Mouse (Mus musculus): ENCODE results near the gene Sphk1. TPM values are rescaled to one million over a fixed set of nuclear protein-coding genes. Genes with fewer than 3 reads are reported as not detected.

Gene Sphk1
- total and polyA plus RNA-seq, 2 experiments from 2014 or later = 1.9 to 2.0 TPM

DNA sequence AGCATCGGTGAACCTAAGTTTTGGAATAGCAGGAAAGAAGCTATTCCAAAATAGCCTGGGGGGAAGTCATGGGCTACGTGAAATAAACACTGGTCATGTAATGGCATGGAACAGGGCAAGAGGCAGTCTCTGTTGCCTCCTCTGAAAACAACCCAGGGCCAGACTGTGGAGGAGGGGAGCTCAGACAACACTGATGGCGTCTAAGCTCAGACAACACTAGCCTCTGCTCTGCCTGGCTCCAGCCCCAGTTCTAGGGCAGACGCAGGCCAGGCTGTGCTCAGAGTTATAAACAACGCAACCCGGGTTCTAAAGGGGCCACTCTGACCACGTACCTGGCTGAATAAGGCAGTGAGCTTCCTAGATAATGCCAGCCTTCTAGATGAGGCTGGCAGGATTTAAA lies 20.0 kb downstream of the Sphk1 start:
- H3K9ac ChIP-seq (replicated peaks; ENCODE audit: low read depth, low read length) = no peak overlapping the region
- H3K4me1 ChIP-seq (ENCODE audit: control insufficient read depth, insufficient read depth) = peaks cover 40% of the 10 kb centered on the region
- no peak overlapping the region for H3K4me3 ChIP-seq (ENCODE audit: low read depth, low read length)
- DNase-seq (ENCODE audit: low spot score) = no peak
- no peaks in the 10 kb centered on the region for H3K27me3 ChIP-seq (ENCODE audit: control insufficient read depth, insufficient read depth, low read length)
- peak overlapping the region; percentile 57 for H3K27ac ChIP-seq (ENCODE audit: low read depth)
- no peak for ATAC-seq (ENCODE audit: insufficient read depth, low read depth)
- no peak overlapping the region for H3K4me2 ChIP-seq (ENCODE audit: low read depth, low read length)
- peaks cover 31% of the 10 kb centered on the region for H3K36me3 ChIP-seq (replicated peaks; ENCODE audit: control insufficient read depth, insufficient read depth, low read length)
- H3K9me3 ChIP-seq (replicated peaks; ENCODE audit: control insufficient read depth, low read length) = no peaks in the 10 kb centered on the region
- no peak for TF ChIP-seq CTCF (IDR thresholded peaks at IDR 0.05; ENCODE audit: low read depth)
- no peak for TF ChIP-seq EP300 (IDR thresholded peaks at IDR 0.05; ENCODE audit: low read depth)
- WGBS = 27% methylated on average over 7 of the region's 7 CpGs

DNA sequence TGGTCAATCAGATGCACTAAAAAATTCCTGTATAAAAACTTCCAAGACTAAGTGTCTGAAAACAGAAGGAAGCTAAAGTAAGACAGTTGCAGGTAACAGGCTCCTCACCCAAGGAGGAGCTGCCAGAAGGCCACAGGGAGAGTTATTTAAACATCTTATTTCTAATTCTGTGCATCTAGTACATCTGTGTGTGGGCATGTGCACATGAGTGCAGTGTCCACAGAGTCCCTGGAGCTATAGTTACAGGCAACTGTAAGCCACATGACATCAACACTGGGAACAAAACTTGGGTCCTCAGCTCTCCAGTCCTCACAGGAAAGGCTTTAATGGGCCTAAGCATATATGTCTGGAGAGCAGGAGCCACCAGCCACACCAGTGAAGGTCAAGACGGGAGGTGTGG lies 21.5 kb downstream of the Sphk1 start:
- 84% methylated on average over 1 of the region's 1 CpGs for WGBS
- Histone ChIP-seq H3K4me1 (ENCODE audit: control insufficient read depth, insufficient read depth) (peaks cover 45% of the 10 kb centered on the region), H3K36me3 (replicated peaks; ENCODE audit: control insufficient read depth, insufficient read depth, low read length) (peaks cover 17% of the 10 kb centered on the region), H3K27me3 (ENCODE audit: control insufficient read depth, insufficient read depth, low read length) (no peaks in the 10 kb centered on the region), H3K9ac (replicated peaks; ENCODE audit: low read depth, low read length) (no peak overlapping the region), H3K4me2 (ENCODE audit: low read depth, low read length) (no peak overlapping the region), H3K4me3 (ENCODE audit: low read depth, low read length) (no peak overlapping the region), H3K27ac (ENCODE audit: low read depth) (no peak overlapping the region), H3K9me3 (replicated peaks; ENCODE audit: control insufficient read depth, low read length) (no peaks in the 10 kb centered on the region)
- no peak for ATAC-seq (ENCODE audit: insufficient read depth, low read depth)
- TF ChIP-seq CTCF (IDR thresholded peaks at IDR 0.05; ENCODE audit: low read depth) (no peak), EP300 (IDR thresholded peaks at IDR 0.05; ENCODE audit: low read depth) (no peak)
- no peak for DNase-seq (ENCODE audit: low spot score)

DNA sequence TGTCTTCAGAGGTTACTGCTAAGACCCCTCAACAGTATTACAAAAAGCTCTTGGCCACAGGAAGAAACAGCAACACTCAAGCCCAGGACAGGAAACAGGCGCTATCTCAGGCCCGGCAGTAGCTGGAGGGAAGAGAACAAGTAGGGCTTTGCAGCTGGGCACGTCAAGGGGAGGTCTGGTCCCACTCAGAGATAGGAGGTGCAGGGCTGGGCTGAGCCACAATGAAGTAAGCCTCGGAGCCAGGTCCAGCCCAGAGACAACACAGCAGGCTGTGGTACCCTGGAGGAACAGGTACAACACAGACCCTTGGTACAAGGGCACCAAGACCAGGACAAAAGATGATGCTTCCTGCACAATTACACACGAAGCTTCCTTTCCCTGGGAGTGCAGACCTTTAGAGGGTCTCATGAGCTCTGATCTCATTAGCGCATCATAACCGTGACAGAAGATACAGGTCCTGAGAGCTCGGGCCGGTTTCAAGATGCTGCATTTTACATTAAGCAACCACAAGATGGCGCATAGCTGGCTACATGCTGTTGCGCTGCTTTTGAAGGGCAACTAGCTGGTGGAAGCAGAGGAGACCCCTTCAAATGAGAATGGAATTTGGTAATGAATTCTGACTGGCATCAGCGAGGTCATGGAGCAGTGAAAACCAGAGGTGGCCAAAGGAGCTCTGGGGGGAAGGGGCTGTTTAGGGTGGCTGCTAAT lies 23.6 kb downstream of the Sphk1 start:
- Histone ChIP-seq H3K36me3 (replicated peaks; ENCODE audit: control insufficient read depth, insufficient read depth, low read length) (no peaks in the 10 kb centered on the region), H3K4me3 (ENCODE audit: low read depth, low read length) (no peak overlapping the region), H3K27me3 (ENCODE audit: control insufficient read depth, insufficient read depth, low read length) (no peaks in the 10 kb centered on the region), H3K4me1 (ENCODE audit: control insufficient read depth, insufficient read depth) (peaks cover 42% of the 10 kb centered on the region), H3K9ac (replicated peaks; ENCODE audit: low read depth, low read length) (no peak overlapping the region), H3K9me3 (replicated peaks; ENCODE audit: control insufficient read depth, low read length) (no peaks in the 10 kb centered on the region), H3K4me2 (ENCODE audit: low read depth, low read length) (no peak overlapping the region), H3K27ac (ENCODE audit: low read depth) (no peak overlapping the region)
- DNase-seq (ENCODE audit: low spot score) (no peak), ATAC-seq (ENCODE audit: insufficient read depth, low read depth) (peak; percentile 59)
- TF ChIP-seq CTCF (IDR thresholded peaks at IDR 0.05; ENCODE audit: low read depth) (peak; percentile 76), EP300 (IDR thresholded peaks at IDR 0.05; ENCODE audit: low read depth) (no peak)
- WGBS = 16% methylated on average over 12 of the region's 12 CpGs

DNA sequence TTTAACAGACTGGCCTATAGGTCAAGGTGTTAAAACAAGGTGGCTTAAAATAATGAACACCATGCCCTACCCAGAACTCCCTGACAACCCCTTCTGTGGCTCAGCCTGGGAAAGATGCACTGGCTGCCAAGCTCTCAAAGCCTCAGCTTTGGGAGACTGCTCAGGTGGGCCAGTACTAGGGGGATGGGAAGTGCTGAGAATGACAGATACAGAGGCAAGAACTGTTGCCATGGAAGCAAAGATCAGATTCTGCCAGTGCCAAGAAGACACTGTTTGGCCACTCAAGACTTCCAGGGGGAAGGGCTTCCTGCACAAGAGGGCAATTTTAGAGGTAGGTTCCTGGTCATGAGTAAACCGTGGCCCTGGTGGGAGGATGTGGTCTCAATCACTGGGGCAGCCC lies 24.8 kb downstream of the Sphk1 start:
- Histone ChIP-seq H3K9ac (replicated peaks; ENCODE audit: low read depth, low read length) (no peak overlapping the region), H3K4me3 (ENCODE audit: low read depth, low read length) (no peak overlapping the region), H3K4me1 (ENCODE audit: control insufficient read depth, insufficient read depth) (peaks cover 31% of the 10 kb centered on the region), H3K4me2 (ENCODE audit: low read depth, low read length) (no peak overlapping the region), H3K36me3 (replicated peaks; ENCODE audit: control insufficient read depth, insufficient read depth, low read length) (no peaks in the 10 kb centered on the region), H3K27ac (ENCODE audit: low read depth) (no peak overlapping the region), H3K27me3 (ENCODE audit: control insufficient read depth, insufficient read depth, low read length) (no peaks in the 10 kb centered on the region), H3K9me3 (replicated peaks; ENCODE audit: control insufficient read depth, low read length) (no peaks in the 10 kb centered on the region)
- ATAC-seq (ENCODE audit: insufficient read depth, low read depth) (no peak), DNase-seq (ENCODE audit: low spot score) (no peak)
- WGBS = 44% methylated on average over 1 of the region's 1 CpGs
- no peak for TF ChIP-seq CTCF (IDR thresholded peaks at IDR 0.05; ENCODE audit: low read depth)
- TF ChIP-seq EP300 (IDR thresholded peaks at IDR 0.05; ENCODE audit: low read depth) = no peak

DNA sequence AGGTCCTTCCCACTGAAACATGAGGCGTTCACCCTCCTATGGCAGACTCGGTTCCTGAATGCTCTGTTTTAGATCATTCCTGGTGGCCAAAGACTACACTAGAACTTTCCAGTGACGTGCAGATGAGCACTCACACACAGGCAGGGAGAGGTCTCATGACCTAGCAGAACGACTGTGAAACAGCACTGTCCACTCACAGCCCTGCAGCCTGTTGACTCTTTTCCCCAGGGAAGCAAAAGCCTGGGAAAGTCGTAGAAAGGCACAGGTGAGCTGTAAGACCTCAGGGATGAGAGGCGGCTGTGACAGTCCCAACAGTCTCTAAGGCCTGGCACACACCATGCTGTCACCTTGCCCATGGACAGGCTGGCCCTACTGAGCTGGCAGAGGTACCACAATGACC lies 25.6 kb downstream of the Sphk1 start:
- ATAC-seq (ENCODE audit: insufficient read depth, low read depth) (peak; percentile 33; the same call in 1 of the 2 replicates), DNase-seq (ENCODE audit: low spot score) (no peak)
- H3K36me3 ChIP-seq (replicated peaks; ENCODE audit: control insufficient read depth, insufficient read depth, low read length) = no peaks in the 10 kb centered on the region
- no peaks in the 10 kb centered on the region for H3K27me3 ChIP-seq (ENCODE audit: control insufficient read depth, insufficient read depth, low read length)
- TF ChIP-seq EP300 (IDR thresholded peaks at IDR 0.05; ENCODE audit: low read depth) = no peak
- TF ChIP-seq CTCF (IDR thresholded peaks at IDR 0.05; ENCODE audit: low read depth) = no peak
- H3K27ac ChIP-seq (ENCODE audit: low read depth) = no peak overlapping the region
- peaks cover 23% of the 10 kb centered on the region for H3K4me1 ChIP-seq (ENCODE audit: control insufficient read depth, insufficient read depth)
- H3K9ac ChIP-seq (replicated peaks; ENCODE audit: low read depth, low read length) = no peak overlapping the region
- no peaks in the 10 kb centered on the region for H3K9me3 ChIP-seq (replicated peaks; ENCODE audit: control insufficient read depth, low read length)
- no peak overlapping the region for H3K4me2 ChIP-seq (ENCODE audit: low read depth, low read length)
- 37% methylated on average over 6 of the region's 6 CpGs for WGBS
- no peak overlapping the region for H3K4me3 ChIP-seq (ENCODE audit: low read depth, low read length)
